Mouse (Mus musculus) heart, embryonic 15.5 days (tissue): ENCODE data around the gene Smtnl2. TPM values are rescaled to one million over a fixed set of nuclear protein-coding genes. Genes with fewer than 3 reads are reported as not detected.
A peak's percentile ranks its signal among the peaks of the same experiment; 100 is the strongest.
"Not testable (repeated sequence)": the region's sequence is repeated elsewhere in the genome, so short reads cannot be mapped to it uniquely, and the experiment has no call there.

Experiments
- ATAC-seq: fragments of 200-750 bp; cut with Nextera tagmentation; replicated peaks from 2 replicates; pipeline ENCODE4 v1.8.0; 2017; ENCODE audit warnings: low read depth, moderate TSS enrichment; ENCODE audit not compliant: insufficient number of reproducible peaks, insufficient read depth, low FRiP score
- H3K27ac ChIP-seq: fragments of 300-500 bp; sonication (generic); 2 replicates; pipeline ENCODE4 v1.5.1; 2015; ENCODE audit warnings: mild to moderate bottlenecking, inconsistent platforms
- H3K27me3 ChIP-seq: fragments of 300-500 bp; sonication (generic); 2 replicates; pipeline ENCODE4 v1.6.1; 2015; ENCODE audit warnings: inconsistent platforms
- H3K36me3 ChIP-seq: fragments of 300-500 bp; sonication (generic); 2 replicates; pipeline ENCODE4 v1.6.1; 2015; ENCODE audit warnings: mild to moderate bottlenecking, inconsistent platforms
- H3K4me1 ChIP-seq: fragments of 300-500 bp; sonication (generic); replicated peaks from 2 replicates; pipeline ENCODE4 v1.6.1; 2015; ENCODE audit warnings: inconsistent platforms
- H3K4me2 ChIP-seq: fragments of 300-500 bp; sonication (generic); 2 replicates; pipeline ENCODE4 v1.6.1; 2015; ENCODE audit warnings: inconsistent platforms, mild to moderate bottlenecking, moderate library complexity
- H3K4me3 ChIP-seq: fragments of 300-500 bp; sonication (generic); 2 replicates; pipeline ENCODE4 v1.5.1; 2015; ENCODE audit warnings: mild to moderate bottlenecking, inconsistent platforms
- H3K9ac ChIP-seq: fragments of 300-500 bp; sonication (generic); 2 replicates; pipeline ENCODE4 v1.6.1; 2015; ENCODE audit warnings: mild to moderate bottlenecking, inconsistent platforms
- H3K9me3 ChIP-seq: fragments of 300-500 bp; sonication (generic); replicated peaks from 2 replicates; pipeline ENCODE4 v1.6.1; 2016; ENCODE audit warnings: inconsistent platforms
- WGBS: fragments of 180-500 bp; shearing (Covaris S2); methylation state at CpG from one replicate; pipeline ENCODE4 v1.1.7; 2015; ENCODE audit warnings: mixed read lengths; 5-methylcytosine and 5-hydroxymethylcytosine counted together
- polyA plus RNA-seq: library from polyadenylated mRNA; unstranded; fragments of >200 nt; fragmentation: Nextera tagmentation; extraction: Ambion mirVana; gene quantifications from 2 replicates; pipeline ENCODE4 v1.2.1, GENCODE M21; 2015

The Smtnl2 gene
- polyA plus RNA-seq, 1 experiment from 2014 or later, result 114 TPM

DNA sequence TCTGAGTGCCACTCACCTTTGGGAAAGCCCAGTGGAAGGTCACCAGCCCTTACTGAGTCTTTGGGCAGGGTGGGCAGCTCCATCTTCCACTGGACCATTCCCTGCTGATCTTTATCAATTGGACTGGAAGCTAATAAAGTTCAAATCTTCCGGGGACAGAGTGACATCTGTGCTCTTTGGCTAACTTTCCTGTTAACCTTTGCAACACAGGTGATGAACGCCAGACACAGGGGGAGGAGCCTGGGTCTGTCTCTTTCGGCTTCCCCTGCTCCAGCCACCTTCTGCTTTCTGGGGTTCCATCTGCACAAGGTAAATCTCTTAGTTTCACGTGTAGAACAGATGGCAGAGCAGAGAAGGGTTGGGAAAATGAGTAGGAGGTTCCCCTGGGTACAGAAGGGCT is 26.9 kb upstream of the Smtnl2 start:
- peaks cover 28% of the 10 kb centered on the region for H3K4me1 ChIP-seq
- H3K4me2 ChIP-seq, result no peak overlapping the region
- no peak overlapping the region for H3K4me3 ChIP-seq
- H3K27ac ChIP-seq, result no peak overlapping the region
- H3K9me3 ChIP-seq, result no peaks in the 10 kb centered on the region
- no peak for ATAC-seq
- H3K27me3 ChIP-seq, result no peaks in the 10 kb centered on the region
- H3K36me3 ChIP-seq, result peaks cover 12% of the 10 kb centered on the region
- WGBS, result 61% methylated on average over 4 of the region's 4 CpGs
- H3K9ac ChIP-seq, result no peak overlapping the region

DNA sequence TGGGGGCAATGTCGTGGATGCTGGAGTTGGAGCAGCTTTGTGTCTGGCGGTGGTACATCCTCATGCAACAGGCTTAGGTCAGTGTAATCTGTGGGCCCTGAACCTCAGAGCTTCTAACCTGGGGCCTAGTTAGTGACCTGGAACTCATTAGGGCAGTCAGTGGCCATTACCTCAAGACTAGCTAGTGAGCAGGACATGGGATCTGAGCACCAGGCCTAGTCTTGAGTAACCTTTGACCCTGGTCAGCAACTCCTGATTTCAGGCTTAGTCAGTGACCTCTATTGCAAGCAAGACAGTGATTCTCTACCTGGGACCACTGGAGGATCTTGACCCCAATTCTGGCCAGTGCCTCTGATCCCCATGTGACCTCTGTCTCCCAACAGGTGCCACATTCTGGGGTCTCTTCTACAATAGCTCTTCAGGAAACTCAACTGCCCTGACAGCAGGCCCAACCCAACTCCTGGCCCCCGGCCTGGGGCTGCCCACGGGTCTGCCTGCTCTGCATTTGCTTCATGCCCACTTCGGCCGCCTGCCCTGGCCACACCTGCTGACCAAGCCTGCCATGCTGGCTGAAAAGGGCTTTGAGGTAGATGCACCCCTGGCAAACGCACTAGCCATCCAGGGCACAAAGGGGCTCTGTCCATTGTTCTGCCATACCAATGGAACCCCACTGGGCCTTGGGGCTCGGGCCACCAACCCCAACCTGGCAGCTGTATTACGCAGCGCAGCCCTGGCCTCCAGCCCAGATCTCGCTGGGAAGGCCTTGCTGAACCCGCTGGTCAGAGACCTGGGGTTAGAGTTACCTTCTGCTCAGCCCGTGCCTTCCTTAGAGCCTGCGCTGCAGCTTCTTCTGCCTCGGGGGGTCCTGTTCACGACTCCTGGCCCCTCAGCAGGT is 25.5 kb upstream of the Smtnl2 start:
- Histone ChIP-seq H3K4me3 (no peak overlapping the region), H3K4me2 (no peak overlapping the region), H3K9ac (no peak overlapping the region), H3K4me1 (peaks cover 21% of the 10 kb centered on the region), H3K27ac (no peak overlapping the region), H3K27me3 (no peaks in the 10 kb centered on the region), H3K36me3 (no peaks in the 10 kb centered on the region), H3K9me3 (no peaks in the 10 kb centered on the region)
- 77% methylated on average over 16 of the region's 16 CpGs for WGBS
- ATAC-seq, result no peak

DNA sequence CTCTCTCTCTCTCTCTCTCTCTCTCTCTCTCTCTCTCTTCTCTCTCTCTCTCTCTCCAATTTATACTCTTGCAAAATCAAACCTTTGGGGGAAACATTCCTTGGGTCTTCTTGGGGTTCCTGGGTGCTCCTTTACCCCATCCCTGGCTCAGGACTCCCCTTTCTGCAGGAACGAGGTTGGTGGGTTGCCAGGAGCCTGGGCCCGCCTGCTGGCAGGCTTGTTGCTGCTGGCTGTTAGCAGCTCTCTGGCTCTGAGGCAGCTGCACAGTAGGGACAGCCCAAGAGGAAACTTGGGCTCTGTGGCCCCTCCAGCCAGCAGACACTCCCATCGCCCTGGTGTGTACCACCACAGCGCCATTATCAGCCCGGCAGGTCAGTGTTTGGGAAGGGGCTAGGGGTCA is 24.8 kb upstream of the Smtnl2 start:
- Histone ChIP-seq H3K9ac (no peak overlapping the region), H3K4me3 (no peak overlapping the region), H3K4me1 (peaks cover 16% of the 10 kb centered on the region), H3K4me2 (no peak overlapping the region), H3K9me3 (no peaks in the 10 kb centered on the region), H3K27ac (no peak overlapping the region), H3K27me3 (no peaks in the 10 kb centered on the region), H3K36me3 (no peaks in the 10 kb centered on the region)
- ATAC-seq, result no peak
- WGBS, result 66% methylated on average over 5 of the region's 5 CpGs

DNA sequence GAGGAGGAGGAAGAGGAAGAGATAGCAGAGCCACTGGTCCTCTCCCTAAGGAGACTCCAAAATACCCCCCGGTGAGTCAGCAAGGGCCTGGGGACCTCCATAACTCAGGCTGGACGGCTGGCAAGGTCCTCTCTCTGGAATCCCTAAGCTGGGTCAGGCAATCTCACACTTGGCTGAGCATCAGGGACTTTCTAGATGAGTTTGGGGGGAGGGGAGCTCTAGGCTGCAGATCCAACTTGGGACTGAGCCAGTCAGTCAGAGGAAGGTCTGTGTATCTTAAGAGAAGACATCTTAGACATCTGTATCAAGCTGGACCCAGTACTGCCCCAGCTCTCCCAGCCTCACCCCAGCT is 24.2 kb upstream of the Smtnl2 start:
- Histone ChIP-seq H3K4me1 (peaks cover 16% of the 10 kb centered on the region), H3K9ac (0 out of 2 replicates have a peak overlapping the region, but pooled peaks have one; percentile 6), H3K9me3 (no peaks in the 10 kb centered on the region), H3K27me3 (no peaks in the 10 kb centered on the region), H3K27ac (no peak overlapping the region), H3K4me2 (no peak overlapping the region), H3K4me3 (no peak overlapping the region), H3K36me3 (no peaks in the 10 kb centered on the region)
- WGBS, result 23% methylated on average over 2 of the region's 2 CpGs
- ATAC-seq, result 0 out of 2 replicates have a peak, but pooled peaks have one; percentile 24

DNA sequence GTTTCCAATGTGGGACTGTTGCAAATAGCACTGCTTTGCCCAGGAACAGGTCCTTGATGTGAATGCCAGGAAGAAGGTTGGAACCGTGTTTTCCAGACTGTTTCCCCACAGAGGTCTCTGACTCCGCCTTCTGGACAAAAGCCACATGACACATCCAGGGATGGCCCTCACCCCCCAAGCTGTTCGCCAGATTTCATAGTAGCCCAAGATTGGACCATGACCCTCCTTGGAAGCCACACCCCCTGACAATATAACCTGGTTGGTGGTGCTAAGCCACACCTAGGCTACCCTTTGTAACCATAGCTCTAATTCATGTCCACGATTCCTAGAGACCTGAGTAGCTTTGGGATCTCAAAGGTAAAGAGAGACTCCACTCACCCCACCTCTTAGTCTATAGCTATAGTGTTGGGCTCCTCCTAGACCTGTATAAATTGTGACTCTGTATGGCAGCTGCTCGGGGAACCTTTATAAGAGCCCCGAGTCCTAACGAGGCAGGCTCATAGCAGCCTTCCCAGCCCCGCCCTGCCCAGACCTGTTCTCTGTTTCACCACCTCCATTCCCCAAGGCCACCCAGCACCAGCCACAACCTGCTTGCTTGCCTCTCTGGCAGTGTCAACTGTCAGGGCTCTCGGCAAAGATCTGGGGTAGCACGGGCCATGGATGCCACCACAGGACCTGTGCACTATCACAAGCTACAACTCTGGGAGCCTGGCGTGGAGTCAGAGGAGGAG is 23.6 kb upstream of the Smtnl2 start, which contains the start of gene Ggt6:
Ggt6 (plus strand) TSS at position 564 of the 731 bp plus-strand sequence.
- Histone ChIP-seq H3K27ac (no peak within 1 kb of the TSS), H3K4me2 (no peak within 1 kb of the TSS), H3K9me3 (no peaks in the 10 kb centered on the region), H3K4me3 (no peak within 1 kb of the TSS), H3K4me1 (peaks cover 16% of the 10 kb centered on the region), H3K36me3 (no peaks in the 10 kb centered on the region), H3K27me3 (no peaks in the 10 kb centered on the region), H3K9ac (0 out of 2 replicates have a peak within 1 kb of the TSS, but pooled peaks have one; percentile 6)
- ATAC-seq, result peak; percentile 24; the same call in 1 of the 2 replicates
- 55% methylated on average over 11 of the region's 11 CpGs for WGBS

DNA sequence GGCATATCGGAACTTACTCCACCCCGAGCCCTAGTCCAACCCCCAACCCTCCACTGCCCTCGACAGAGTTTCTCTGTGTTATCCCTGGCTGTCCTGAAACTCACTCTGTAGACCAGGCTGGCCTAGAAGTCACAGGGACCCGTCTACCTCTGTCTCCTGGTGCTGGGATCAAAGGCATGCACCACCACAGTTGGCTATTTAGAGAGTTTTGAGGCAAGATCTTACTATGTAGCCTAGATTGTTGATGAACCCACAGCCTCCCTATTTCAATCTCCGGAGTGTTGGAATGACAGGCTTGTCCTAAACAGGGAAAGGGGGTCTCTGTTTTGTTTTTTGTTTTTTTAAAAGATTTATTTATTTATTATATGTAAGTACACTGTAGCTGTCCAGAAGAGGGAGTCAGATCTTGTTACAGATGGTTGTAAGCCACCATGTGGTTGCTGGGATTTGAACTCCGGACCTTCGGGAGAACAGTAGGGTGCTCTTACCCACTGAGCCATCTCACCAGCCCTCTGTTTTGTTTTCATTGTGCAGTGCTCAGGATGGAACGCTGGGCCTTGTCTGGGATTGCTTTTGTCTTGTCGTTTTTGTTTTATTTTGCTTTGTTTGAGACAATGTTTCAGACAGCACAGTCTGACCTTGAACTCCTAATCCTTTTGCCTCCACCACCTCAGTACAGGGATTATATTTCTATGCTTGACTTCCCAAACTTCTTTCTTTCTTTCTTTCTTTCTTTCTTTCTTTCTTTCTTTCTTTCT is 19.0 kb upstream of the Smtnl2 start:
- H3K4me3 ChIP-seq, H3K9ac ChIP-seq, ATAC-seq, H3K36me3 ChIP-seq, H3K4me1 ChIP-seq, H3K9me3 ChIP-seq, H3K27me3 ChIP-seq, H3K27ac ChIP-seq, H3K4me2 ChIP-seq: not testable (repeated sequence)
- 67% methylated on average over 9 of the region's 9 CpGs for WGBS

DNA sequence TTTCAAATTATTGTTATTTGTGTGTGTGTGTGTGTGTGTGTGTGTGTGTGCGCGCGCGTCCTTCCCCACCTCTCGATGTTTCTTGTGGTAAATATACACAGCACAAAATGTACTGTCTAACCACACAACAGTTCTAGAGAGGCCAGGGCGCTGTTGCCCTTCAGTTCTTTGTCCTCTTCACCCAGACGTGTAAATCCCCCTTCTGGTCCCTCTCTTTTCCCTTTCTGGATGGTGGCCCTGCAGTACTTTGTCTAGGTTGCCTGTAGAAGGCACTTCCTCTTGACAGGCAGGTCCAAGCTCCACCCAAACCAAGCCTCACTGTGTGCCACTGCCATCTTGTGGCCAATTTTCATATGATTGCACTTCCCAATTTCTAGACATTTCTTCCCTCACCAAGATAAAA is 17.8 kb upstream of the Smtnl2 start:
- Histone ChIP-seq H3K4me1 (0 out of 2 replicates have a peak, but pooled peaks cover 2% of the 10 kb centered on the region), H3K36me3 (no peaks in the 10 kb centered on the region), H3K9ac (no peak overlapping the region), H3K4me2 (peak overlapping the region; percentile 57), H3K9me3 (no peaks in the 10 kb centered on the region), H3K27me3 (no peaks in the 10 kb centered on the region), H3K27ac (peak overlapping the region; percentile 42; the same call in 1 of the 2 replicates), H3K4me3 (peak overlapping the region; percentile 22; the same call in 1 of the 2 replicates)
- ATAC-seq, result peak; percentile 80
- 37% methylated on average over 7 of the region's 7 CpGs for WGBS

DNA sequence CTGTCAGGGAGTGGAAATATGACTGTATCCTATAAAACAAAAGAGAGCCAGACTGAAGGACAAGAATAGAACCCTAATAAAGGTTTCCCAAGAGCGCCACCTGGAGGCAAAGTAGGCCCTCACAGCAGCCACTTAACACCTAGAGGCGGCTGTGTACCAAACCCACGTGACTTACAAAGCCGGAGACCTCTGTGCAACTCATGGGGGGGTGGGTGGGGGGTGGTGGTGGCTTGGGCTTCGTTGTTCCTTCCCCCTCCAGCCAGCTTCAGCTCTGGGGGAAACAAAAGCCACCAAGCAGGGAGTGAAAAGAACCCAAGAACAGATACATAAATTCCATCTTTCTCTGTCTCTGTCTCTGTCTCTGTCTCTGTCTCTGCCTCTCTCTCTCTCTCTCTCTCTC is 17.2 kb upstream of the Smtnl2 start:
- no peak overlapping the region for H3K9ac ChIP-seq
- 0 out of 2 replicates have a peak, but pooled peaks cover 2% of the 10 kb centered on the region for H3K4me1 ChIP-seq
- no peak overlapping the region for H3K27ac ChIP-seq
- 0% methylated on average over 5 of the region's 5 CpGs for WGBS
- H3K4me3 ChIP-seq, result no peak overlapping the region
- peak overlapping the region; percentile 57 for H3K4me2 ChIP-seq
- H3K27me3 ChIP-seq, result no peaks in the 10 kb centered on the region
- H3K9me3 ChIP-seq, result no peaks in the 10 kb centered on the region
- peak; percentile 82 for ATAC-seq
- H3K36me3 ChIP-seq, result no peaks in the 10 kb centered on the region

DNA sequence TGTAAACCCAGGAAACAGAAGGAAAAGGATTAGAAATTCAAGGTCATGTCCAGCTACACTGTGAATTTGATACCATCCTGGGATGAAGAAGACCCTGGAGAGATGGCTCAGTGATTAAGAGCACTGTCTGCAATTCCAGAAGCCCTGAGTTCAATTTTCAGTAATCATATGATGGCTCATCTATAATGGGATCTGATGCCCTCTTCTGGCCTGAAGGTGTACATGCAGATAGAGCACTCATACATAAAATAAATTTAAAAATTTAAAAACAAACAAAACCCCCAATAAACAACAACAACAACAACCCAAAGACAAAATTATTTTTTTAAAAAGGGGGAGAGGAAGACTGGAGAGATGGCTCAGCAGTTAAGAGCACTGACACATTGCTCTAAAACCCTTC is 15.4 kb upstream of the Smtnl2 start:
- Histone ChIP-seq H3K27me3 (no peaks in the 10 kb centered on the region), H3K9me3 (no peaks in the 10 kb centered on the region), H3K4me1 (0 out of 2 replicates have a peak, but pooled peaks cover 2% of the 10 kb centered on the region), H3K4me2 (no peak overlapping the region), H3K9ac (no peak overlapping the region), H3K27ac (no peak overlapping the region), H3K36me3 (no peaks in the 10 kb centered on the region), H3K4me3 (no peak overlapping the region)
- no peak for ATAC-seq

DNA sequence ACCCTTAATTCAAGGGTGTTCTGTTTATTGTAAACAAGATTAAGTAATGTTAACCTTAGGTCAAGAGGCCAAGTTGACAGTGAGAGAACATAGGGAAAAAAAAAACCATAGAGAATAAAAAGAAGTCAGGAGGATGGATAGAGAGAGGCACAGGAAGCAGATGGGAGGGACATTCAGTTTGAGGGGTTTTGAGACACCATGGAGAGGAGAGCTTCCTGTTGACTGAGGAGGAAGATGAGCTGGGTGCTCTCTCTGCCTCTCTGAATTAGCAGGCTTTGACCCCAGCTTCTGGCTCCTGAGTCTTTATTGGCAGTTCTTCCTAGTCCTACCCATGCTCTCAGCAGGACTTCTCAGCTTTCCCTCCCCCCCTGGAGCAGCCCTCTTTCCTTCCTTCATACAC is 13.7 kb upstream of the Smtnl2 start:
- Histone ChIP-seq H3K9me3 (no peaks in the 10 kb centered on the region), H3K4me2 (no peak overlapping the region), H3K36me3 (no peaks in the 10 kb centered on the region), H3K4me1 (0 out of 2 replicates have a peak, but pooled peaks cover 2% of the 10 kb centered on the region), H3K27ac (no peak overlapping the region), H3K27me3 (no peaks in the 10 kb centered on the region), H3K4me3 (no peak overlapping the region), H3K9ac (no peak overlapping the region)
- ATAC-seq, result no peak

DNA sequence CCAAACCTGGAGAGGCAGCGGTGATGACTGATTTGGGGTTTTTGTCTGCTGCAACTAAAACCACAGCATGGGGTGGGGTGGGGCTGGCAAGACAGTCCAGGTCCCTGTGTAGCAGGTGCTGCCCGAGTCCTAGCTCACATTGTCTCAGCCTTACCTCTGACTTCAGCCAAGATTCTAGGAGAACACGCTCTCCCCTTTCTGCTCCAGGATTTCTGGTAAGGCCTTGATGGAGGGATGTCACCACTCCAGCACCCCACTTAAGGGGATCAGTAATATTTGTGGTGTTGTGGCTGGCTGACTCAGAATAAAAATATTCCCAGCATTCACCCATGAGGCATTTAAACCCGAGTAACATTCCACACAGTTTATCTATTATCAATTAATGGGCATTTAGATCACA is 12.2 kb upstream of the Smtnl2 start:
- H3K4me3 ChIP-seq, result no peak overlapping the region
- H3K9ac ChIP-seq, result no peak overlapping the region
- no peaks in the 10 kb centered on the region for H3K9me3 ChIP-seq
- 68% methylated on average over 4 of the region's 4 CpGs for WGBS
- H3K27ac ChIP-seq, result no peak overlapping the region
- no peaks in the 10 kb centered on the region for H3K27me3 ChIP-seq
- peaks cover 3% of the 10 kb centered on the region; the same call in 1 of the 2 replicates for H3K4me1 ChIP-seq
- ATAC-seq, result no peak
- H3K36me3 ChIP-seq, result no peaks in the 10 kb centered on the region
- H3K4me2 ChIP-seq, result no peak overlapping the region
